Mouse (Mus musculus) cerebellum, adult 9-11 months (tissue): ENCODE results near the gene Slc39a12.

Source experiments
- DNase-seq: peaks from one replicate; pipeline ENCODE4 v3.0.0; 2022

The Slc39a12 gene

GRCm38 (mm10) chr2:14388162-14388561 lies at the start of gene Slc39a12:
Gene Slc39a12 (plus strand): TSS chr2:14388316.
- no peak for DNase-seq

- DNase-seq = peak; percentile 68
Observed at GRCm38 (mm10) chr2:14341652-14342308, 46.3 kb upstream of the Slc39a12 start.

- DNase-seq = no peak
Observed at GRCm38 (mm10) chr2:14342309-14342839, 45.7 kb upstream of the Slc39a12 start.

GRCm38 (mm10) chr2:14388856-14389255 lies 740 bp downstream of the Slc39a12 start:
- DNase-seq = no peak

GRCm38 (mm10) chr2:14390900-14391299 lies 2.8 kb downstream of the Slc39a12 start:
- DNase-seq = no peak

- no peak for DNase-seq
Observed at GRCm38 (mm10) chr2:14403000-14403399, 14.9 kb downstream of the Slc39a12 start.

GRCm38 (mm10) chr2:14428987-14429386 lies 40.9 kb downstream of the Slc39a12 start:
- DNase-seq = no peak

- DNase-seq = no peak
Observed at GRCm38 (mm10) chr2:14447322-14447721, 59.2 kb downstream of the Slc39a12 start.

- DNase-seq = no peak
Observed at GRCm38 (mm10) chr2:14450866-14451265, 62.8 kb downstream of the Slc39a12 start.

GRCm38 (mm10) chr2:14454946-14455631 lies 67.0 kb downstream of the Slc39a12 start:
- no peak for DNase-seq

- DNase-seq = no peak
Observed at GRCm38 (mm10) chr2:14464438-14464837, 76.3 kb downstream of the Slc39a12 start.

GRCm38 (mm10) chr2:14494132-14494531 lies 106.0 kb downstream of the Slc39a12 start:
- no peak for DNase-seq

GRCm38 (mm10) chr2:14496150-14496549 lies 108.0 kb downstream of the Slc39a12 start:
- no peak for DNase-seq

GRCm38 (mm10) chr2:14502482-14502881 lies 114.4 kb downstream of the Slc39a12 start:
- DNase-seq = no peak

- no peak for DNase-seq
Observed at GRCm38 (mm10) chr2:14518237-14518636, 130.1 kb downstream of the Slc39a12 start.

- DNase-seq = no peak
Observed at GRCm38 (mm10) chr2:14534325-14535077, 146.4 kb downstream of the Slc39a12 start.

- no peak for DNase-seq
Observed at GRCm38 (mm10) chr2:14535246-14535671, 147.1 kb downstream of the Slc39a12 start.

- DNase-seq = no peak
Observed at GRCm38 (mm10) chr2:14537781-14538180, 149.7 kb downstream of the Slc39a12 start.

GRCm38 (mm10) chr2:14543355-14543754 lies 155.2 kb downstream of the Slc39a12 start:
- DNase-seq = no peak

GRCm38 (mm10) chr2:14543773-14544172 lies 155.7 kb downstream of the Slc39a12 start:
- no peak for DNase-seq
